Mouse (Mus musculus) frontal cortex, postnatal 25 days (tissue): ENCODE results near the gene Rgp1.

Experiments used
- DNase-seq, 2 experiments: peaks; one replicate each; pipeline ENCODE4 v3.0.0; 2022; ENCODE audit warnings: low spot score in 2 of 2

Rgp1 gene

GRCm38 (mm10) chr4:43561997-43562768 is 16.3 kb upstream of the Rgp1 start, which contains the start of the genes Creb3 and Tln1:
Creb3 (plus strand) TSS chr4:43562332.
Tln1 (minus strand) TSS chr4:43562691.
- DNase-seq = peak; percentile 86 to 94

- no peak for DNase-seq
These were observed 15.5 kb upstream of the Rgp1 start for GRCm38 (mm10) chr4:43562769-43563600.

GRCm38 (mm10) chr4:43563601-43563875 is 15.0 kb upstream of the Rgp1 start:
- DNase-seq = no peak

GRCm38 (mm10) chr4:43564231-43564630 is 14.3 kb upstream of the Rgp1 start:
- DNase-seq = no peak

GRCm38 (mm10) chr4:43567140-43567539 is 11.4 kb upstream of the Rgp1 start:
- DNase-seq = no peak

GRCm38 (mm10) chr4:43571395-43572045 is 7.0 kb upstream of the Rgp1 start:
- no peak for DNase-seq

- DNase-seq = no peak
These were observed 5.0 kb upstream of the Rgp1 start for GRCm38 (mm10) chr4:43573561-43573960.

- no peak for DNase-seq
These were observed 3.2 kb upstream of the Rgp1 start for GRCm38 (mm10) chr4:43575356-43575755.

- DNase-seq = no peak
These were observed 1.2 kb upstream of the Rgp1 start for GRCm38 (mm10) chr4:43577237-43577881.

GRCm38 (mm10) chr4:43579256-43579655 is 741 bp downstream of the Rgp1 start:
- DNase-seq = no peak

GRCm38 (mm10) chr4:43579731-43580130 is 1.2 kb downstream of the Rgp1 start:
- no peak for DNase-seq

- DNase-seq = no peak
These were observed 2.2 kb downstream of the Rgp1 start for GRCm38 (mm10) chr4:43580721-43581120.

- DNase-seq = no peak
These were observed 2.9 kb downstream of the Rgp1 start for GRCm38 (mm10) chr4:43581381-43581780.

GRCm38 (mm10) chr4:43582241-43582640 is 3.7 kb downstream of the Rgp1 start:
- no peak for DNase-seq

GRCm38 (mm10) chr4:43583421-43583820 is 4.9 kb downstream of the Rgp1 start:
- DNase-seq = no peak

- DNase-seq = no peak
These were observed 6.2 kb downstream of the Rgp1 start, which contains the start of gene Msmp for GRCm38 (mm10) chr4:43584444-43585416. Msmp (minus strand) TSS chr4:43584494.

GRCm38 (mm10) chr4:43585682-43586081 is 7.2 kb downstream of the Rgp1 start:
- DNase-seq = no peak

GRCm38 (mm10) chr4:43586411-43586810 is 7.9 kb downstream of the Rgp1 start:
- no peak for DNase-seq

- DNase-seq = no peak
These were observed 9.2 kb downstream of the Rgp1 start for GRCm38 (mm10) chr4:43587681-43588080.

- DNase-seq = no peak
These were observed 13.0 kb downstream of the Rgp1 start for GRCm38 (mm10) chr4:43591543-43591942.

GRCm38 (mm10) chr4:43591961-43592360 is 13.4 kb downstream of the Rgp1 start:
- no peak for DNase-seq
